Mouse (Mus musculus) mouse embryonic stem cell (cell line): Measurements from ENCODE around the gene Adh4.
"Not testable (repeated sequence)": the region's sequence is repeated elsewhere in the genome, so short reads cannot be mapped to it uniquely, and the experiment has no call there.

Source experiments
- in situ Hi-C, 2 experiments: fragments of 300-500 bp; cut with MboI; formaldehyde crosslinking; loops; 1 replicate in 1 of 2; 3 replicates in 1 of 2; pipeline ENCODE4 v1.14.3; 2019 to 2020; ENCODE audit warnings: low sequenced_read_pairs in 2 of 2, low pct_unique_long_range_greater_than_20kb in 1 of 2, mixed read lengths in 1 of 2; ENCODE audit not compliant: unreplicated experiment in 1 of 2

Gene Adh4

GRCm38 (mm10) chr3:138415121-138415690 is at the start of gene Adh4:
TSS of gene Adh4 (plus strand) at chr3:138415466.
- in situ Hi-C loops = no loop called here

DNA sequence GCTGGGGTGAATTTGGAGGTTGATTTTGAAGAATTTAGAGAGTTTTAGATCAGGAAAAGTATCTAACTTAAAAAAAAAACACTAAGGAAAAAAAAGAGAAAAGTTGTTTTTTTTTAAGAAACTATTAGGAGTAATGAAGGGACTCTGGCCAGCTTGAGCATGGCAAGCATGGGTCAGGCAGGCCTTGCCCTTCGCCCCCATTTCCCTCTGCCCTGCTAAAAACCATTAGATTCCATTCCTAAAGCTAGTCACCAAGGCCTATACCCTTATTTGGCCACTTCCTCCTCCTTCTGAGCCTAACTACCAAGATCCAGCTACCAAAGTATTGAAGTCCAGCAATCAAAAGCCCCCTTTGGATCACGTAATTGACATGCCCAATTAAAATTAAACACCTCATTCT is 49.1 kb upstream of the Adh4 start:
- in situ Hi-C loops = no loop called here

DNA sequence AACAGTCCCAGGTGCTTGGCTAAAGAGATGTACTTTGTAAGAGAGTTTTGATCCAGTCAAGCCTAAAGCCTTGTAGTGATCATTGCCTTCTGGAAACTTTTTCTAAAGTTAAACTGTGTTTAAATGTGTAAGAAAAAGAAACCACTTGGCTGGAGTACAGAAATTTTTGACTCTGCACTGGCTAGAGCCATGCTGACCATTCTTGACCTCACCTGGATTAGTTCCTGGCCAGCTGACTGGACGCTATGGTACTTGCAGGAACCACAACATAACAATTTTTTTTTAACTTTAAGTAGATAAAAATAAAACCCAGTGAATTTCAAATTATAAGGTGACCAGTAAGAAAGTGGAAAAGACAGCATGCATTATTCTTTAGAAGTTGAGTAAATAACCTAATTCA is 45.7 kb upstream of the Adh4 start:
- in situ Hi-C loops = no loop called here

- in situ Hi-C loops = not testable (repeated sequence)
Measured at GRCm38 (mm10) chr3:138370289-138370688, 45.0 kb upstream of the Adh4 start.

GRCm38 (mm10) chr3:138373920-138374319 is 41.3 kb upstream of the Adh4 start:
- in situ Hi-C loops = no loop called here

DNA sequence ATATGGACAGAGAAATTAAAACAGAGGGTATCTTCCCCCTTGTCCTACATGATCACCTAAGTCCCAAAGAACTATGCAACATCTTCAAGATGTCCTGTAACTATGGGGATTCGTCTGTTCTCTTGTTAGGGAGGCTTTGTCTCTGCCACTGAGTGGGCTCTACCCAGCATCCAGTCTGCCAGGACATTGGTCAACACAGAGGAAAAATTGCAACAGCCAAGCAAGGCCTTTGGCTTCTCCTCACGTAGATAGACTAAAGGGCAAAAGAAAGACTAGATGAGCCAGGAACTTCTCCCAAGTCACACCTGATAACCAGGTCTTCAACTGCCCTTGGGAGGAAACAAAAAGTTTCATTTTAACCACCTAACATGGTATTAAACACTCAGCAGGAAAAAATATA is 40.1 kb upstream of the Adh4 start:
- in situ Hi-C loops = no loop called here

GRCm38 (mm10) chr3:138381133-138381532 is 34.1 kb upstream of the Adh4 start:
- in situ Hi-C loops = no loop called here

GRCm38 (mm10) chr3:138387155-138387554 is 28.1 kb upstream of the Adh4 start:
- in situ Hi-C loops = no loop called here

GRCm38 (mm10) chr3:138404872-138405271 is 10.4 kb upstream of the Adh4 start:
- in situ Hi-C loops = no loop called here

DNA sequence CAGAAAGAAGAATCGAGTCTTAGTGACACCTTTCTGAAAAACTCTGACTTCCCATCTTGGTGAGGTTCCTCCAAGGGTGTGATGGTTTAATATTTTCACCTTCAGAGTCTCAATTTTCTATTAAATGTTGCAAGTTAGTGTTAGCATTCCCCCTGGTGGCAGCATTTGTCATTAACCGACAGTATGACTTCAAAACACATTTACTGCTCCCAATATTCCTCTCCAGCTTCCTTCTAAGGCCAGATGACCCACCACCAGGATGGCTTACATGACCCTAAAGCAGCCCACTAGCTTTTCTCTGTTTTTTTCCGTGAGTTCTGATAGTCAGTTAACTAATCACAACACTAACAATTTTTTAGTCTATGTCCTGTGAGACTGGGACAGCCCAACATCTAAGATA is 9.9 kb upstream of the Adh4 start:
- in situ Hi-C loops = no loop called here

DNA sequence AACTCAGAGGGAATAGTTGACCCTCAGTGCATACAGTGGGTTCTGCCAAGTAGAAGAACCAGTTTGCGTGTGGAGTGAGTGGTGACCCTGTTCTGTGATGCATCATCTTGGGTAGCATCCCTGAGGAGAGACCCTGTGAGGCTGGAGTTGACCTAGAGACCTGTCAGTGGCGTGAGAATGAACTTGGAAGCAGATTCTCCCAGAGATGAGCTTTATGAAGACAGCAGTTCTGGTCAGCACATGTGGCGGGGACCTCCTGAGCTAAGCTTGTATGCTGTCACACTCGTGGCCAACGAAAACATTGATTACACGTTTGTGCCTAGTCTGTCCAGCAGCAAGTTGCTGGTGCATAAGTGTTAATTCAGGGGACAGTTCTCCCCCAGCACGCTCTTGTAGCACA is 9.4 kb upstream of the Adh4 start:
- in situ Hi-C loops = no loop called here

DNA sequence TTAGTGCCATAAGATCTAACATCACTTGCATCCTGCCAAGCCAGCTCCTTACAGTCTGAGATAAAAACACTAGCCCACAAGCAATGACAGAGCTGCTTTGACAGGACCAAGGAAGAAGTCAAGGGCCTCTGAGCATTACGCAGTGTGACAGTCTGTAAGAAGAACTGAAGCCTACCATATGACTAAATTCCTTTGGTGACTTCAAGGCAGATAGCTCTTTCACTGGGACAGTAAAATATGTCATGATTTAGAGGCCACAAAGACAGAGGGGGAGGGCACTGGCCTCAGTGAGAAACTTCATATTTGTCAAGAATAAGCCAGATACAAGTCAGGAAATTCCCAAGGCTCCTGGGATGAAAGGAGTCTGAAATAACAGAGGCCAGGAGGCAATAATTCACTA is 7.3 kb upstream of the Adh4 start:
- in situ Hi-C loops = no loop called here

- in situ Hi-C loops = no loop called here
Measured at GRCm38 (mm10) chr3:138409585-138409984, 5.7 kb upstream of the Adh4 start.

GRCm38 (mm10) chr3:138410211-138410610 is 5.1 kb upstream of the Adh4 start:
- in situ Hi-C loops = no loop called here

DNA sequence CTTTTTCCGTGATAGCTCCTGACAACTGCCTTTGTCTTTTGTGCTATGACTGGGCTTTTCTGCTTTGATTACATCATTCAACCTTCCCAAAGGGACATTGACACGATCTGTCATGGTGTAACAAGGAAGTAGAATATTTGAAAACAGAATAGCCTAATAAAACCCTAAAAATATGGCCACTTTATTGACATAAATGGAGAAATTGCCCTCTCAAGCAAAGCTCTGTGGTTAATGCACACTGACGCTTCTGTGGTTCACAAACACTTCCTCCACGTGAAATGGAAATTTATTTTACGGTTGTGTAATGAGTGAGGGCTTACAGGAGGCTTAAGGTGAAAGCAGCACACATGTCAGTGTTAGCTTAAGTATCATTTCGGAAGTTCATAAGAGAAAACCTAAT is 4.1 kb downstream of the Adh4 start:
- in situ Hi-C loops = no loop called here

GRCm38 (mm10) chr3:138420385-138420784 is 5.1 kb downstream of the Adh4 start:
- in situ Hi-C loops = no loop called here

GRCm38 (mm10) chr3:138423664-138424063 is 8.4 kb downstream of the Adh4 start:
- in situ Hi-C loops = no loop called here

DNA sequence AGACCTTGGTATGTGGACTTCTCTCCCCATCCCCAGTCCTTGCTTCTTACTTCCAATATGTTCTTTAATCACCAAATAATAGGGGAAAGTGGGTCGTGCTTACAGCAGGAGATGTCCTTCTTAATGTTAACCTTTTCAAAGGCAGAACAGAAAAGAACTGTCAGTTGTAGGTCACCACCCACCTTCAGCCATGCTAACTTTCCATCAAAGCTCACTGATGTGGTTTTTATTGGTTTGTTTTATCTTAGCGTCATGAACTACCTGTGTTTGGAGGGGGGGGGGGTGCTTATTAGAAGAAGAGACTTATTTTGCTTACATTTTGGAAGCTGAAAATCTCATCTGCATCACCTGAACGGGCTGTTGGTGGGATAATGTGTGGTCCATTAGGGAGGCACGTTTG is 9.0 kb downstream of the Adh4 start:
- in situ Hi-C loops = no loop called here

GRCm38 (mm10) chr3:138430360-138430976 is 15.2 kb downstream of the Adh4 start:
- in situ Hi-C loops = loop anchor here in 1 of 2 experiments (10.0 kb wide), 1 partner anchor 236 kb away; the partner anchor contains the start of gene 4930579F01Rik

- in situ Hi-C loops = loop anchor here in 1 of 2 experiments (10.0 kb wide), 1 partner anchor 237 kb away; the partner anchor contains the start of gene 4930579F01Rik
Measured at GRCm38 (mm10) chr3:138431835-138432234, 16.6 kb downstream of the Adh4 start.
